Mouse (Mus musculus) liver, embryonic 11.5 days (tissue): ENCODE measurements around the gene Izumo4. TPM values are rescaled to one million over a fixed set of nuclear protein-coding genes. Genes with fewer than 3 reads are reported as not detected.
A peak's percentile ranks its signal among the peaks of the same experiment; 100 is the strongest.

ENCODE experiments used
- ATAC-seq: fragments of 200-750 bp; cut with Nextera tagmentation; replicated peaks from 2 replicates; pipeline ENCODE4 v1.8.0; 2017; ENCODE audit warnings: moderate number of reproducible peaks, mild to moderate bottlenecking, moderate TSS enrichment, moderate library complexity; ENCODE audit not compliant: low FRiP score
- DNase-seq: peaks from one replicate; pipeline ENCODE4 v3.0.0-alpha.2; 2017; ENCODE audit warnings: low spot score
- H3K27ac ChIP-seq: fragments of 300-500 bp; sonication (generic); 2 replicates; pipeline ENCODE4 v1.5.1; 2014; ENCODE audit warnings: mild to moderate bottlenecking, low read depth, low read length, control low read depth
- H3K27me3 ChIP-seq: fragments of 300-500 bp; sonication (generic); replicated peaks from 2 replicates; pipeline ENCODE4 v1.6.1; 2014; ENCODE audit warnings: low read length, mixed read lengths; ENCODE audit not compliant: control insufficient read depth, insufficient read depth
- H3K36me3 ChIP-seq: fragments of 300-500 bp; sonication (generic); 2 replicates; pipeline ENCODE4 v1.6.1; 2014; ENCODE audit warnings: mild to moderate bottlenecking, low read length, moderate library complexity, mixed read lengths; ENCODE audit not compliant: control insufficient read depth, insufficient read depth
- H3K4me1 ChIP-seq: fragments of 300-500 bp; sonication (generic); replicated peaks from 2 replicates; pipeline ENCODE4 v1.6.1; 2014; ENCODE audit warnings: low read length, mixed read lengths; ENCODE audit not compliant: control insufficient read depth, insufficient read depth
- H3K4me2 ChIP-seq: fragments of 300-500 bp; sonication (generic); 2 replicates; pipeline ENCODE4 v1.6.1; 2014; ENCODE audit warnings: mild to moderate bottlenecking, control low read depth, moderate library complexity
- H3K4me3 ChIP-seq: fragments of 300-500 bp; sonication (generic); 2 replicates; pipeline ENCODE4 v1.5.1; 2014; ENCODE audit warnings: low read depth, low read length, control low read depth
- H3K9ac ChIP-seq: fragments of 300-500 bp; sonication (generic); 2 replicates; pipeline ENCODE4 v1.6.1; 2014; ENCODE audit warnings: low read depth, low read length, control low read depth
- H3K9me3 ChIP-seq: fragments of 300-500 bp; sonication (generic); 2 replicates; pipeline ENCODE4 v1.6.1; 2016; ENCODE audit warnings: low read length, inconsistent platforms, mixed read lengths; ENCODE audit not compliant: control insufficient read depth
- WGBS: fragments of 180-500 bp; shearing (Covaris S2); extraction: QIAGEN DNeasy Blood & Tissue Kit; methylation state at CpG from one replicate; pipeline ENCODE4 v1.1.7; 2014; 5-methylcytosine and 5-hydroxymethylcytosine counted together
- polyA plus RNA-seq: library from polyadenylated mRNA; unstranded; fragments of >200 nt; fragmentation: Nextera tagmentation; extraction: Ambion mirVana; gene quantifications from 2 replicates; pipeline ENCODE4 v1.2.1, GENCODE M21; 2014

Gene Izumo4
- polyA plus RNA-seq, 1 experiment from 2014 or later = 6.8 TPM

DNA sequence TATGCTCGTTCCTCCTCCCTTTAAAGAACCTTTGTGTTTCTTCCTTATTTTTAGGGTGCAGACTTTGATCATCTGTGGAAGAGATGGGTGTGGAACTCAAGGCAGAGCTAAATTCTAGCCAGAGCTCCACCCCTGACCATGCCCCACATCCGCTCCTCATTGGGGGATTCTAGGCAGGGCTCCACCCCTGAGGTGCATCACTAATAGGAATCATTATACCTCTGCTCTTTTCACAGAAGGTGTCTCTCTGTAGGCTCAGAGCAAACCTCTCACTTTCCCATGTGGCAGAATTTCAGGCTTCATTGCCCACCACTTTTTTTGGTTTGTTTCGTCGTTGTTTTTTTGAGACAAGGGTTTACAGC lies 43.2 kb upstream of the Izumo4 start:
- ATAC-seq (peak; percentile 44; the same call in 1 of the 2 replicates), DNase-seq (no peak)
- H3K27ac ChIP-seq = peak overlapping the region; percentile 32; the same call in 1 of the 2 replicates
- H3K36me3 ChIP-seq = no peaks in the 10 kb centered on the region
- peaks cover 34% of the 10 kb centered on the region for H3K4me1 ChIP-seq
- no peaks in the 10 kb centered on the region for H3K9me3 ChIP-seq
- H3K4me3 ChIP-seq = peak overlapping the region; percentile 26; the same call in 1 of the 2 replicates
- H3K4me2 ChIP-seq = peak overlapping the region; percentile 55
- H3K27me3 ChIP-seq = no peaks in the 10 kb centered on the region
- H3K9ac ChIP-seq = peak overlapping the region; percentile 52; the same call in 1 of the 2 replicates
- 69% methylated on average over 4 of the region's 4 CpGs for WGBS

DNA sequence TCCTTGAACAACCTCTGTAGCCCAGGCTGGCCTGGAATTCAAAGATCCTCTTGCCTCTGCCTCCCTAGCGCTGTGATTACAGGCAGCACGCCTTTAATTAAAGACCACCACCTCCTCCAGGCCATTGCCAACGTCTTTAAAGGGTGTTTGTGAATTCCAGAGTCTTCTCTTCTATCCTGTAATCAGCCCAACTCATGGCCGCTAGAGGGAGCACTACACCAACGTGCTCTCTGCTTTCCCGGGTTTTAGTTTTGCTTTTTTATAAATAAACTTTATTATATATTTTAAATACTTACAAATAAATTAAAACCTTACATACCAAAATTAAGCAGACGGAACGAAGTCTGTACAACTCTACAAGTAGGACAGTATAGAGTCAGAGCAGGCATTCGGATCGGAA lies 42.8 kb upstream of the Izumo4 start:
- Histone ChIP-seq H3K27ac (peak overlapping the region; percentile 32; the same call in 1 of the 2 replicates), H3K4me1 (peaks cover 38% of the 10 kb centered on the region), H3K9ac (peak overlapping the region; percentile 52; the same call in 1 of the 2 replicates), H3K4me3 (peak overlapping the region; percentile 26; the same call in 1 of the 2 replicates), H3K9me3 (no peaks in the 10 kb centered on the region), H3K4me2 (peak overlapping the region; percentile 55), H3K27me3 (no peaks in the 10 kb centered on the region), H3K36me3 (no peaks in the 10 kb centered on the region)
- DNase-seq = no peak
- WGBS = 17% methylated on average over 10 of the region's 10 CpGs
- no peak for ATAC-seq

- H3K9me3 ChIP-seq = no peaks in the 10 kb centered on the region
- peaks cover 3% of the 10 kb centered on the region; the same call in 1 of the 2 replicates for H3K36me3 ChIP-seq
- H3K4me3 ChIP-seq = no peak overlapping the region
- no peak overlapping the region for H3K9ac ChIP-seq
- H3K27ac ChIP-seq = no peak overlapping the region
- H3K27me3 ChIP-seq = no peaks in the 10 kb centered on the region
- H3K4me2 ChIP-seq = no peak overlapping the region
- ATAC-seq = no peak
- peaks cover 49% of the 10 kb centered on the region for H3K4me1 ChIP-seq
- DNase-seq = no peak
- WGBS = 33% methylated on average over 5 of the region's 5 CpGs
These were observed 40.8 kb upstream of the Izumo4 start for GRCm38 (mm10) chr10:80661149-80661548.

DNA sequence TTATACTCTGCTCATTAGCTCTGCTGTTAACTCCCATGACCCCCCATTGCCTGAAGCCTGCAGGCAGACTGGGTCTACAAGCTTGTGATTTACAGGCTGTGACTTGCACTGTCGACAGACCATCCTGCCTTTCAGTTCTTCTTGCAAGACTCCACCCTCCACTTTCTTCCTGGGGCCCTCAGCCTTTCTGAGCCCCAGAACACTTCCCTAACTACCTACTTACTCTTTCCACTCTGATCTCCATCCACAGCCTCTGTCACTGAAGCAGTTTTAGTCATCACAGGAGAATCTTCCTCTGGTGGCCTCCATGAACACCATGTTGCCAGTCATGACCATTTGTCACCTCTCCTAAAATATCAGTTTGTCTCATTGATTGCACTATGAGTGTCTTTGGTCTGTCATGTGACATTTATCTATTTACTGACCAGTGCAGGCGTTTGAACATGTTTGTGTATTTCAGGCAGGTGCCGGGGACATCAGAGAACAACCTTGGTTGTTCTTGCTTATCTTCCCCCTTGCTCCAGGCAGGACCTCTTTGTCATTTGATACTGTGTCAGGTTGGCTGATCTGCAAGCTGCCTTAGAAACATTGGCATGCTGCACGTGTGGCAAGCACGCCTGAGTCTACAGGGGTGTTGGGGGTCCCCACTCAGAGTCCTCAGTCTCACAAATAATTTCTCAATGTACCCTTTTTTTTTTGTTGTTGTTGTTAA lies 38.3 kb upstream of the Izumo4 start:
- Histone ChIP-seq H3K27ac (peak overlapping the region; percentile 72), H3K9ac (peak overlapping the region; percentile 22), H3K27me3 (no peaks in the 10 kb centered on the region), H3K9me3 (no peaks in the 10 kb centered on the region), H3K36me3 (peaks cover 28% of the 10 kb centered on the region), H3K4me3 (no peak overlapping the region), H3K4me1 (peaks cover 39% of the 10 kb centered on the region), H3K4me2 (peak overlapping the region; percentile 50; the same call in 1 of the 2 replicates)
- DNase-seq (no peak), ATAC-seq (no peak)
- 17% methylated on average over 5 of the region's 5 CpGs for WGBS

- Histone ChIP-seq H3K27ac (peak overlapping the region; percentile 72), H3K4me3 (peak overlapping the region; percentile 12; the same call in 1 of the 2 replicates), H3K36me3 (peaks cover 35% of the 10 kb centered on the region), H3K4me2 (peak overlapping the region; percentile 50), H3K9ac (peak overlapping the region; percentile 48), H3K4me1 (peaks cover 34% of the 10 kb centered on the region), H3K9me3 (no peaks in the 10 kb centered on the region), H3K27me3 (no peaks in the 10 kb centered on the region)
- DNase-seq (no peak), ATAC-seq (peak; percentile 40)
- WGBS = 26% methylated on average over 16 of the region's 16 CpGs
These were observed 37.6 kb upstream of the Izumo4 start for GRCm38 (mm10) chr10:80664197-80665015.

DNA sequence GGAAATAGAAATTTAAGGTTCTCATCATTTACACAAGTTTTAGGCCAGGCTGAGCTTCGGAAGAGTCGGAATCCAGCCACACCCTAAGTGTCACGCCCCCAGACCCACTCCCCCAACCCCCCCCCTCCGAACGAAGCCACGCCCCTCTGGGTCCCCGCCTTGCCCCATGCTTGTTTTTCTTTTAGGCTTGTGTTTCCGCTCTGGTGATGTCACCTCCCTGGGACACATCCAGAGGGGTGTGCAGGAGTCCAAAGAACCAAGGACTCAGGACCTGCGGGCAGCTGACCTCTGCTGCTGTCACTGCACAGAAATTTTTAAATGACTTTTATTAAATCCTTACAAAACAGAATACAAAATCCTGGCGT lies 37.0 kb upstream of the Izumo4 start:
- DNase-seq = no peak
- H3K36me3 ChIP-seq = peaks cover 41% of the 10 kb centered on the region
- no peaks in the 10 kb centered on the region for H3K9me3 ChIP-seq
- peaks cover 34% of the 10 kb centered on the region for H3K4me1 ChIP-seq
- peak; percentile 21; the same call in 1 of the 2 replicates for ATAC-seq
- H3K27ac ChIP-seq = peak overlapping the region; percentile 72; the same call in 1 of the 2 replicates
- peak overlapping the region; percentile 50 for H3K4me2 ChIP-seq
- WGBS = 11% methylated on average over 10 of the region's 10 CpGs
- peak overlapping the region; percentile 48 for H3K9ac ChIP-seq
- H3K27me3 ChIP-seq = no peaks in the 10 kb centered on the region
- H3K4me3 ChIP-seq = peak overlapping the region; percentile 12; the same call in 1 of the 2 replicates

DNA sequence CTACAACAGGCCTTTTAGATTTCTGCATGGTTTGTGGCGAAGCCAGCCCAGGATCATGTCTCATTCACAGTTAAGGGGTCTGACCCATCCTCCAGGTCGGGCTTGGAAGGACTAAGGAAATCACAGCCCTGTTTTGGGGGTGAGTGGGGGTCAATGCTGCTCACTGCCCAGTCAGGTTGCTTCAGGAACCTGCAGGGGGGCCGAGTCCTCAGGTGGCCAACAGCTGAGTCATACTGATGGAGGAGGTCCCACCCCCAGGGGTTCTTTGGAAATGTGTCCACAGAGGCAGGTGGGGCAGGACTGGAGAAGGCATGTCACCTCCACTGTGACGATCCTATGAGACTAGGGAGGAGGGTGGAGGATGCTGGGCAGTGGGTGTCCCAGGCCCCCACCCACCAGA lies 36.5 kb upstream of the Izumo4 start:
- 0 out of 2 replicates have a peak overlapping the region, but pooled peaks have one; percentile 3 for H3K9ac ChIP-seq
- WGBS = 64% methylated on average over 4 of the region's 4 CpGs

DNA sequence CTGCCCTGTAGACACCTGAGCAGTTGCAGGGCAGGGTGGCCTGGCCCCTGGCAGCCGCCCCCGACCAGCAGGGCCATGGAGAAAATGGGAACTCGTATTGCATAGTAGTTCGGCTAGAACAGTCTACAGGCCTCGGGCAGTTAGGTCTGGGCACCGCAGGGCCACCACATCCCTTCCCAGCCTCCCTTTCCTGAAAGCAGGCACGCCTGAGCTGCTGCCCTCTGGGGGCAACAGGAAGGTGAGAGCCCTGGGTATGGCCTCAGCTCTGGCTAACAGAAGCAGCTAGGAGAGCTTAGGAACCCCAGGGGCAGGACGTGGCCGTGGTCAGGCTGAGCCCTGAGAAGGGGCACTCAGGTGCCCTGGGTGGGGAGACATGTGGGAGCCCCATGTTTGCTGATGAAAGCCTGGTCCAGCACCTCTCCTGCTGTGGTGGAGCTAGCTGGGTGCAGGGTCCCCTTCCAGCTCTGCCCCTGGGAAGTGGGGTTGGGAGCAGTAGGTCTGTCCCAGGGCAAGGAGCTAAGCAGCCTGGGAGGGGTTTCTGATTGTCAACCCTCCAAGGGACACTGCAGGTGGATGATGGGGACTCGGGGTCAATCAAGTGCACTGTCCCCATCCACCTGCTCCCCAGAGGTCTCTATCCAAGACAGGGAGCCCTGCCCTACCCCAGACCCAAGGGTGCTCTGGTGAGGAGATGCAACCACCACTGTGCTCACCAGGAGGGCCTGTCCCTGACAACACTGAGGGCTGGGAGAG lies 35.8 kb upstream of the Izumo4 start:
- DNase-seq (no peak), ATAC-seq (no peak)
- H3K36me3 ChIP-seq = peaks cover 46% of the 10 kb centered on the region
- no peak overlapping the region for H3K27ac ChIP-seq
- H3K9ac ChIP-seq = peak overlapping the region; percentile 1; the same call in 1 of the 2 replicates
- peaks cover 34% of the 10 kb centered on the region for H3K4me1 ChIP-seq
- 77% methylated on average over 10 of the region's 10 CpGs for WGBS
- no peaks in the 10 kb centered on the region for H3K27me3 ChIP-seq
- H3K4me3 ChIP-seq = no peak overlapping the region
- no peaks in the 10 kb centered on the region for H3K9me3 ChIP-seq
- no peak overlapping the region for H3K4me2 ChIP-seq

More for the DNA sequence above, 36.5 kb upstream of the Izumo4 start:
- ATAC-seq (no peak), DNase-seq (no peak)
- Histone ChIP-seq H3K9me3 (no peaks in the 10 kb centered on the region), H3K4me3 (no peak overlapping the region), H3K4me1 (peaks cover 34% of the 10 kb centered on the region), H3K4me2 (peak overlapping the region; percentile 50), H3K36me3 (peaks cover 42% of the 10 kb centered on the region), H3K27ac (no peak overlapping the region), H3K27me3 (no peaks in the 10 kb centered on the region)
